Mouse (Mus musculus): Measurements from ENCODE around the gene Rab15. TPM values are rescaled to one million over a fixed set of nuclear protein-coding genes. Genes with fewer than 3 reads are reported as not detected.

Gene Rab15
- polyA plus RNA-seq, 1 experiment: 0.13 TPM

DNA sequence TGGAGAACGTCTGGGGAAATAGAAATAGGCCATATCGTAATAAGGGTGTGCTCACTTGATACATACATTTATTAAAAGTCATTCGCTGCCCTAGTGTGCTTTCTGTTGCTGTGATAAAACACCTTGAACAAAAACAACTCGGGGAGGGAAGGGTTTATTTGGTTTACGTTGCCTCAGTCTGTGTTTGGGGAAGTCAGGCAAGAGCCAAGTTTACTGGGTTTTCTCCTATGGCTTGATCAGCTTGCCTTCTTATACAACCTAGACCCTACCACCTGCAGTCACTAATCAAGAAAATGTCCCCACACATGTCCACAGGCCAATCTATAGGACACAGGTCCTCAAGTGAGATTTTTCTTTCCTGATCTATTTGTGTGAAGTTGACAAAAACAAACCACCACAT is 51.2 kb downstream of the Rab15 start:
- H3K36me3 ChIP-seq (ENCODE audit: control insufficient read depth, insufficient read depth): no peaks in the 10 kb centered on the region
- TF ChIP-seq MAX (IDR thresholded peaks at IDR 0.05; ENCODE audit: low read depth): no peak
- TF ChIP-seq TCF3 (IDR thresholded peaks at IDR 0.05; ENCODE audit: insufficient read length, low read depth): no peak
- TF ChIP-seq REST (IDR thresholded peaks at IDR 0.05; ENCODE audit: insufficient read depth, insufficient read length): no peak
- no peak for TF ChIP-seq USF1 (IDR thresholded peaks at IDR 0.05; ENCODE audit: low read depth)
- TF ChIP-seq SRF (IDR thresholded peaks at IDR 0.05; ENCODE audit: control insufficient read depth, insufficient read length, low read depth): no peak
- TF ChIP-seq E2F4 (IDR thresholded peaks at IDR 0.05; ENCODE audit: insufficient read depth): no peak
- no peak for TF ChIP-seq MYOG (IDR thresholded peaks at IDR 0.05; ENCODE audit: control insufficient read depth in 1 of 3, insufficient read depth in 1 of 3, insufficient read length in 2 of 3, low read depth in 2 of 3)
- no peaks in the 10 kb centered on the region for H3K79me2 ChIP-seq (ENCODE audit: control insufficient read depth, insufficient read depth)

DNA sequence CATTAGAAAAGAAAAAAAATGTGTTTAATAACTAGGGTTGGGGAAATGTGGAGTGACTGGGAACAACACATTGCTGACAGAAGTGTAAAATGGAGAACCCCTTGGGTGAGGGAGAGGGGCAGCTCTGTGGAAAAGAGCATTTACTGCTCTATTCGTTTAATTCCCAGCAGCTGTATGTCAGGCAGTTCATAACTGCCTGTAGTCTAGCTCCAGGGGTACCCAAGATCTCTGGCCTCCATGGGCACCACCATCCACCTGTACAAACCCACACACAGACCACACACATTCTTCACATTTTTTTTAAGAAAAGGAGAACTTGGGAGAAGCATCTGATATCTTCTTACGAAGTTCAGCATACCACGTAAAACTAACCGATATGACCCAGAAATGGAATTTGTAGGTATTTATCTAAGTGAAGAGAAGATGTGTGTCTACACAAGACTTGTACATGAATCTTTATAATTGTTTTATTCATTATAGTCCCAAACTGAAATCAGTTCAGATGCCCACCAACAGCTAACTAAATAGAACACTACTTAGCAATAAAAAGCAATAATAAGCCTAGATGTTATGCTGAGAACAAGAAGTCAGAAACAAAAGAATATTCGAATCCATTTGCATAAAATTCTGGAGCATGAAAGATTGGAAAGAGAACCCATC is 51.7 kb downstream of the Rab15 start:
- Histone ChIP-seq H3K4me2 (ENCODE audit: low read depth) (no peak overlapping the region), H3K79me2 (ENCODE audit: control insufficient read depth, insufficient read depth) (peaks cover 3% of the 10 kb centered on the region), H3K4me3 (no peak overlapping the region), H3K27me3 (ENCODE audit: control insufficient read depth, insufficient read depth, insufficient read length) (no peaks in the 10 kb centered on the region), H3K36me3 (ENCODE audit: control insufficient read depth, insufficient read depth) (no peaks in the 10 kb centered on the region), H3ac (ENCODE audit: control insufficient read depth, insufficient read length) (no peak overlapping the region)
- TF ChIP-seq TCF12 (IDR thresholded peaks at IDR 0.05; ENCODE audit: insufficient read depth, poor library complexity, severe bottlenecking) (no peak), POLR2A (IDR thresholded peaks at IDR 0.05; ENCODE audit: insufficient read length, low read depth) (no peak), MAX (IDR thresholded peaks at IDR 0.05; ENCODE audit: low read depth) (no peak), CEBPB (IDR thresholded peaks at IDR 0.05; ENCODE audit: insufficient read depth, poor library complexity, severe bottlenecking) (no peak), USF1 (IDR thresholded peaks at IDR 0.05; ENCODE audit: low read depth) (no peak), REST (IDR thresholded peaks at IDR 0.05; ENCODE audit: insufficient read depth, insufficient read length) (no peak), E2F4 (IDR thresholded peaks at IDR 0.05; ENCODE audit: insufficient read depth) (no peak), MYOG (IDR thresholded peaks at IDR 0.05; ENCODE audit: control insufficient read depth in 1 of 3, insufficient read depth in 1 of 3, insufficient read length in 2 of 3, low read depth in 2 of 3) (no peak), MYOD1 (IDR thresholded peaks at IDR 0.05; ENCODE audit: control insufficient read depth in 1 of 3, insufficient read length in 2 of 3, low read depth in 2 of 3) (no peak), TCF3 (IDR thresholded peaks at IDR 0.05; ENCODE audit: insufficient read length, low read depth) (no peak), SRF (IDR thresholded peaks at IDR 0.05; ENCODE audit: control insufficient read depth, insufficient read length, low read depth) (no peak), POLR2AphosphoS2 (IDR thresholded peaks at IDR 0.05; ENCODE audit: insufficient read length, low read depth) (no peak)

More for the DNA sequence above, 51.2 kb downstream of the Rab15 start:
- H3ac ChIP-seq (ENCODE audit: control insufficient read depth, insufficient read length): no peak overlapping the region
- H3K4me2 ChIP-seq (ENCODE audit: low read depth): no peak overlapping the region
- H3K4me3 ChIP-seq: no peak overlapping the region
- H3K27me3 ChIP-seq (ENCODE audit: control insufficient read depth, insufficient read depth, insufficient read length): no peaks in the 10 kb centered on the region

DNA sequence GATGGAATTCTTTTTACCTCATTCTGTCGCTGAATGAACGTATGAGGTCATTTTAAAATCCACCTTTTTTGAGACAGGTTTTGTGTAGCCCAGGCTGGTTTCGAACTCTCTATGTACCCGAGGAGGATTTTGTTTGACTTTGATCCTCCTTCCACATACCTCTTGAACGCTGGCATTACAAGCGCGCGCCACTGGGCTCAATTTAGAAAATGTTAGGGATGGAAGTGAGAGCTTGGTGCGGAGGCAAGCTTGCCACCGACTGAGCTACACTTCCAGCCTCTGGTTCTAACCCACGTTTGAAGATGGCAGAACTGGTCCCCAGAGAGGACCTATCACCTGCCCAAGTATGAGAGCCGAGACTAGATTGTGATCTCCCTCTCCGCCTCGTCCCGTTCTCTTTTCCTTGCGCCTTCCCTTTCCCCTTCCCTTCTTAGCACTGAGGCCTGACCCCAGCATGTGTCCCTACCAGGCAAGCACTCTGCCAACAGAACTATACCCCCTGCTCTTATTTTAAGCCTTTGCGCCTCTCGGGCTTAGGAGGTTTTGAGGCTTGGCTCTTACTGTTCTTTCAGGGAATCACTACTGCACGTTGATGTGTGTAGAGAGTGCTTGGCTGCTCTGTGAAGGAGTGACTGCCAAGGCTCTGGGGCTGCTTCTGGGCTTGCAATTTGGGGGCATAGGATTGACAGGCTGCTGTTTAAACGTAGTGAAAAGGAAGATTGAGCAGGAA is 56.6 kb downstream of the Rab15 start:
- no peaks in the 10 kb centered on the region for H3K27me3 ChIP-seq (ENCODE audit: control insufficient read depth, insufficient read depth, insufficient read length)
- H3K36me3 ChIP-seq (ENCODE audit: control insufficient read depth, insufficient read depth): no peaks in the 10 kb centered on the region
- peaks cover 4% of the 10 kb centered on the region for H3K79me2 ChIP-seq (ENCODE audit: control insufficient read depth, insufficient read depth)
- TF ChIP-seq E2F4 (IDR thresholded peaks at IDR 0.05; ENCODE audit: insufficient read depth): no peak
- no peak for TF ChIP-seq SRF (IDR thresholded peaks at IDR 0.05; ENCODE audit: control insufficient read depth, insufficient read length, low read depth)
- no peak for TF ChIP-seq USF1 (IDR thresholded peaks at IDR 0.05; ENCODE audit: low read depth)
- no peak for TF ChIP-seq MAX (IDR thresholded peaks at IDR 0.05; ENCODE audit: low read depth)
- TF ChIP-seq POLR2A (IDR thresholded peaks at IDR 0.05; ENCODE audit: insufficient read length, low read depth): no peak
- TF ChIP-seq TCF12 (IDR thresholded peaks at IDR 0.05; ENCODE audit: insufficient read depth, poor library complexity, severe bottlenecking): no peak
- peak overlapping the region; percentile 71 for H3K4me2 ChIP-seq (ENCODE audit: low read depth)
- peak overlapping the region; percentile 49 for H3K4me3 ChIP-seq
- H3ac ChIP-seq (ENCODE audit: control insufficient read depth, insufficient read length): peak overlapping the region; percentile 20

DNA sequence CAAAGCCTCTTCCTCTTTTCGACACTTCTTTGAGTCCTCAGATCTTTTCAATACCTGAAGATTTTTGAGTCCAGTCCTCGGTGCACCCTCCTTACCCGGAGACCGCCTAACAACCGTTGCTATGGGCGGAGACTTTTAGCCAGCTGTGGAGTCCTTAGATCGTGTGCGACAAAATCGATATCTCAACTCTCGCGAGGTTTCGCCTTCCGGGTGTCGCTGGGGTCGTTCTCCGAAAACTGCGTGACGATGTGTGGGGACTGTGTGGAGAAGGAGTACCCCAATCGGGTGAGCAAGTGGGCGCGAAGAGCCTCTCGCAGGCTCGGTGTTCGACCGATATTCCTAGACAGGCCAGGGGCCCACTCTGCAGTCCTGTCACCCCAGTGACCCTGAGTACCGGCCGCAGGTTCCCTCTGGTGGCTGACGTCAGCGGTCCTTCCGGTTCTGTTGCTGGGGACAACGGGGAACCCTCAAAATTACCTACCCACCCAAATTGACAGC is 57.3 kb downstream of the Rab15 start, which contains the start of the genes Churc1 and Fntb:
TSS of gene Churc1 (plus strand) at position 185 of the 498 bp plus-strand sequence.
TSS of gene Fntb (plus strand) at position 236 of the 498 bp plus-strand sequence.
- peak within 1 kb of the TSS; percentile 71 for H3K4me2 ChIP-seq (ENCODE audit: low read depth)
- H3K4me3 ChIP-seq: peak within 1 kb of the TSS; percentile 49
- TF ChIP-seq MAX (IDR thresholded peaks at IDR 0.05; ENCODE audit: low read depth) (no peak), POLR2A (IDR thresholded peaks at IDR 0.05; ENCODE audit: insufficient read length, low read depth) (peak; percentile 59)
- H3ac ChIP-seq (ENCODE audit: control insufficient read depth, insufficient read length): peak within 1 kb of the TSS; percentile 20
- H3K79me2 ChIP-seq (ENCODE audit: control insufficient read depth, insufficient read depth): peaks cover 4% of the 10 kb centered on the region
- no peaks in the 10 kb centered on the region for H3K36me3 ChIP-seq (ENCODE audit: control insufficient read depth, insufficient read depth)
- H3K27me3 ChIP-seq (ENCODE audit: control insufficient read depth, insufficient read depth, insufficient read length): no peaks in the 10 kb centered on the region

DNA sequence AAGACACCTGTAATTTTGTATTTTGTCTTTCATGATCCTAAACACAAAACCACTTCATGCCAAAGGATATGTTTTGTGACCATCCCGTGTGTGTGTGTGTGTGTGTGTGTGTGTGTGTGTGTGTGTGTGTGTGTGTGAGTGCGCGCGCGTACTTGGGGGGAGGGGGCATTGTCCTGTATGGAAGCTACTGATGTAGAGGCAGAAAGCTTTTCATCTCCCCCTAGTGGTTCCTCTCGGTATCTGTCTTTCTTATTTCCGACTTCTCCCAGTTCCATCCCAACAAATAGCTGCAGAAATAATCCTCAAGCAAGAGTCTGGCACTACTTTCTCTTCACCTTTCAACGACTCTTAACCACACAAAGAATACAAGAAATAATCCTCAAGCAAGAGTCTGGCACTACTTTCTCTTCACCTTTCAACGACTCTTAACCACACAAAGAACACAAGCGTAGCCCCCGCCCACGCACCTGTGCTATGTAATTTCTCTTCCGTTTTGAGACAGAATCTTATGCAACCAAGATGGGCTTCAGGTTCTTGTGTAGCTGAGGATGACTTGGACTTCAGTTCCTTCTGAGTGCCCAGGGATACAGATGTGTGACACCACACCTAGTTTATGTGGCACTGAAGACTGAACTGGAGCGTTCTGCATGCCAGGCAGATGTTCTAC is 69.9 kb downstream of the Rab15 start:
- no peak overlapping the region for H3ac ChIP-seq (ENCODE audit: control insufficient read depth, insufficient read length)
- no peaks in the 10 kb centered on the region for H3K36me3 ChIP-seq (ENCODE audit: control insufficient read depth, insufficient read depth)
- no peak overlapping the region for H3K4me3 ChIP-seq
- H3K27me3 ChIP-seq (ENCODE audit: control insufficient read depth, insufficient read depth, insufficient read length): no peaks in the 10 kb centered on the region
- H3K79me2 ChIP-seq (ENCODE audit: control insufficient read depth, insufficient read depth): no peaks in the 10 kb centered on the region
- TF ChIP-seq E2F4 (IDR thresholded peaks at IDR 0.05; ENCODE audit: insufficient read depth) (no peak), REST (IDR thresholded peaks at IDR 0.05; ENCODE audit: insufficient read depth, insufficient read length) (no peak), SRF (IDR thresholded peaks at IDR 0.05; ENCODE audit: control insufficient read depth, insufficient read length, low read depth) (no peak), POLR2A (IDR thresholded peaks at IDR 0.05; ENCODE audit: insufficient read length, low read depth) (no peak), POLR2AphosphoS2 (IDR thresholded peaks at IDR 0.05; ENCODE audit: insufficient read length, low read depth) (no peak)
- H3K4me2 ChIP-seq (ENCODE audit: low read depth): no peak overlapping the region

Data from myocyte (in vitro differentiated cells).